Mouse (Mus musculus) cerebellum, postnatal 4 days (tissue): ENCODE results near the gene G6pc2.

Source experiments
- DNase-seq, 2 experiments: peaks; one replicate each; pipeline ENCODE4 v3.0.0; 2022; ENCODE audit warnings: low spot score in 2 of 2, mixed read lengths in 1 of 2

G6pc2 gene

GRCm38 (mm10) chr2:69239315-69239714 is 28.4 kb downstream of the G6pc2 start:
- no peak for DNase-seq

GRCm38 (mm10) chr2:69244924-69245323 is 34.1 kb downstream of the G6pc2 start:
- DNase-seq, result peak in 1 of 2 experiments; percentile 10

GRCm38 (mm10) chr2:69247081-69247480 is 36.2 kb downstream of the G6pc2 start:
- DNase-seq, result no peak

GRCm38 (mm10) chr2:69248221-69248755 is 37.4 kb downstream of the G6pc2 start:
- DNase-seq, result no peak

- DNase-seq, result no peak
Observed at GRCm38 (mm10) chr2:69264069-69264618, 53.3 kb downstream of the G6pc2 start.

- no peak for DNase-seq
Observed at GRCm38 (mm10) chr2:69275875-69276274, 65.0 kb downstream of the G6pc2 start.
